Mouse (Mus musculus): Measurements from ENCODE around the gene Kazn. TPM values are rescaled to one million over a fixed set of nuclear protein-coding genes. Genes with fewer than 3 reads are reported as not detected.
A peak's percentile ranks its signal among the peaks of the same experiment; 100 is the strongest.

The Kazn gene
- polyA plus RNA-seq, 1 experiment from 2014 or later: 18.3 TPM

DNA sequence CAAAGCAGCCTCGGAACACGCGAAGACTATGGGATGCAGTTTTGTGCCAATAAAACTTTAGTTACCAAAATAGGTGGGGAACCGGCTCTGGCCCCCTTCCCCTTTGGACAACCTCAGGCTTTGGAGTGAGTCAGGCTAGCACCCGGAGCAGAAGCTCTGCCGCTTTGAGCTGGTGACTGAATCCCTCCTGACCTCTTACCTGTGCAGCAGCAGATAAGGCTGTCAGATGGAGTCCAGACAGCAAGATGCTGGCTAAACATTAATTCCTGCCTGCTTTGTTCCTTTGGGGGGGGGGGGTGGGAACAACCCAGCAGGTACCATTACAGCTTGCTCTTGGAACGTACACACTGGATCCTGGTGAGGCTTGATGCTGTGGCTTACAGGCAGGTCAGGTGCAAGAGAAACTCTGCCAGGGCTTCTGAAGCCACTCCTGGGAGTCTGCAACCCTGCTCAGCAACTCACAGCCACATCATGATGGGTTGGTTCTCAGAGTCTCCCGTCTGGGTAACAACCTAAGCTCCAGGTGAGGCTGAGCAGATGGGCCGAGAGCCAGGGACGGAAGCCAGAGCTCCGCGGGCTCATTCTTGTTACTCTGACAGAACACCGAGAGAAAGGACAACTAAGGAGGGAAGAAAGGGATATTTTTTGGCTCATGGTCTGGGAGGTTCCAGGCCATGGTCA, 54.2 kb downstream of the Kazn start:
- no peaks in the 10 kb centered on the region for H3K36me3 ChIP-seq (ENCODE audit: poor library complexity, severe bottlenecking)
- H3K27ac ChIP-seq: no peak overlapping the region
- H3K9me3 ChIP-seq (replicated peaks): no peaks in the 10 kb centered on the region
- H3K4me3 ChIP-seq: no peak overlapping the region
- ATAC-seq: no peak
- H3K4me2 ChIP-seq: no peak overlapping the region
- WGBS: 96% methylated on average over 13 of the region's 13 CpGs
- no peaks in the 10 kb centered on the region for H3K27me3 ChIP-seq
- no peak overlapping the region for H3K9ac ChIP-seq
- peaks cover 33% of the 10 kb centered on the region for H3K4me1 ChIP-seq

DNA sequence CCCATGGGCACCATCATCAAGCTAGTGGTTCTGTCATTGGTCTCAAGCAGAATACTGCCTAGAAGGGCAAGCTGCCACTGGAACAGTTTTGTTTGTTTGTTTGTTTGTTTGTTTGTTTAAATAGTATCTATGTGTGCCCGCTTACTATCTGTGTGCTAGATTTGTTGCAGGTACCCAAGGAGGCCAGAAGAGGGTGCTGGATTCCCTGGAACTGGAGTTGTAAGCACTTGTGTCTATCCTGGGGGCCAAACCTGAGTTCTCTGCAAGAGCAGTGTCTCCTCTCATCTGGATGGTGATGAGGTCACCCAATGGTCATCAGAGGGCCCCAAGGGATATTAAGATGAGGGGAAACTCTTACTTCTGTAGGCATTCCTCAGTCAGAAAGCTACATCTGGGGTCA, 55.6 kb downstream of the Kazn start:
- no peaks in the 10 kb centered on the region for H3K9me3 ChIP-seq (replicated peaks)
- no peak for ATAC-seq
- no peak overlapping the region for H3K4me2 ChIP-seq
- no peaks in the 10 kb centered on the region for H3K27me3 ChIP-seq
- no peaks in the 10 kb centered on the region for H3K36me3 ChIP-seq (ENCODE audit: poor library complexity, severe bottlenecking)
- H3K9ac ChIP-seq: no peak overlapping the region
- no peak overlapping the region for H3K4me3 ChIP-seq
- 84% methylated on average over 1 of the region's 1 CpGs for WGBS
- peaks cover 47% of the 10 kb centered on the region for H3K4me1 ChIP-seq
- no peak overlapping the region for H3K27ac ChIP-seq

DNA sequence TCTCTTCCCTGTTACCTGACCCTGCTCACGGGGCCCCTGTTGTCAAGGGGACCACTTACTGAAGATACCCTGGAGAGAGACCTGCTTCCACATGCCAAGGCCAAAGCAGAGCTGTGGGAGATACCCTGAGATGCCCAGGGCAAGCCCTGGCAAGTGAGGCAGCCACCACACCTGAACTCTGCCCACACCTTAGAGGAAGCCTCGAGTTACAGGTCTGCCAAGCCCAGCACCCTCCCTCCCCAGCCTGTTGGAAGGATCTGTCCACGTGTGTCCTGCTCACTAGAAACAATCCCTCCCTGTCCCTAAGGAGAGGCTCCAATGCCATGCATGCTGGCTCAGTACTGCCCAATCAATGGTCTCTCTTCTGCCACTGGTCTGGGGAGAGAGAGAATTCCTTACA, 56.2 kb downstream of the Kazn start:
- WGBS: 68% methylated on average over 3 of the region's 3 CpGs
- Histone ChIP-seq H3K27me3 (no peaks in the 10 kb centered on the region), H3K9me3 (replicated peaks) (no peaks in the 10 kb centered on the region), H3K36me3 (ENCODE audit: poor library complexity, severe bottlenecking) (no peaks in the 10 kb centered on the region), H3K4me1 (peaks cover 44% of the 10 kb centered on the region), H3K4me3 (no peak overlapping the region), H3K27ac (no peak overlapping the region), H3K9ac (no peak overlapping the region), H3K4me2 (no peak overlapping the region)
- no peak for ATAC-seq

DNA sequence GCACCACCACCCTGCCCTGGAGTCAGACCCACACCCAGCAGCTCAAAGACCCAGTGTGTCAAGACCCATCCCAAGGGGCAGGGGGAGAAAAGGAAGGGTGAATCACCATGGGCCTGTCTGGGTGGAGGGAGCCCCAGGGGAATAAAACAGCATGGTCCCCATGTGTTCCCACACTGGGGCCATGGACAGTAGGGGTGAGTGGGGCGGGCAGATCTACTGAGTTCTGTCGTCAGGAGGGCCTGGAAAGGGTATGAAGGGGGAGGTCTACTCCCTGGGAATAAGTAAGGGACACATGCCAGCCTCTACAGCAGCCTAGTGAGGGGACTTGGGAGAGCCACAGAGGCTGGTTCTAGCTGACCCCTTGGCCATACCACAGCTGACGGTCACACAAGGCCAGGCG, 57.6 kb downstream of the Kazn start:
- WGBS: 82% methylated on average over 4 of the region's 4 CpGs
- no peak overlapping the region for H3K27ac ChIP-seq
- ATAC-seq: no peak

DNA sequence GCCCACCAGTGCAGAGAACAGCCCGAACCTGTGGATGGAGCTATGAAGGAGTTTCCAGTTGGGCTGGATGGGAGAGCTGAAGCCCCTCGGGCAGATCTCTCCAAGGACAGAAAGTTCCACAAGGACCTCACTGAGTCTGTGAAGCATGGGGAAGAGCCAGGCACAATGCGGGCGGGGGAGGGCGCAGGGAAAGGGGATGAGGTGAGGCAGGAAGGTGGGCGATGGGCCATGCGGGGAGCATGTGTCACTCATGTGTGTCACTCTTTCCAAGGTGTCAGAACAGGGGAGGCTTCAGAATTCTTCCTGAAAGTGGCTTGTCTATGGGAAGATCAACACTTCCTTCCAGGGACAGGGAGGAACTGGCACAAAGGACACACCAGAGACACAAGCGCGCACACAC, 58.3 kb downstream of the Kazn start:
- Histone ChIP-seq H3K27ac (peak overlapping the region; percentile 73), H3K9me3 (replicated peaks) (no peaks in the 10 kb centered on the region), H3K9ac (no peak overlapping the region), H3K4me2 (no peak overlapping the region), H3K27me3 (no peaks in the 10 kb centered on the region), H3K4me1 (peaks cover 34% of the 10 kb centered on the region), H3K4me3 (no peak overlapping the region), H3K36me3 (ENCODE audit: poor library complexity, severe bottlenecking) (no peaks in the 10 kb centered on the region)
- 92% methylated on average over 9 of the region's 9 CpGs for WGBS
- ATAC-seq: no peak

More for the DNA sequence above, 57.6 kb downstream of the Kazn start:
- no peak overlapping the region for H3K4me3 ChIP-seq
- H3K4me2 ChIP-seq: no peak overlapping the region
- H3K9ac ChIP-seq: no peak overlapping the region
- no peaks in the 10 kb centered on the region for H3K27me3 ChIP-seq
- peaks cover 34% of the 10 kb centered on the region for H3K4me1 ChIP-seq
- H3K9me3 ChIP-seq (replicated peaks): no peaks in the 10 kb centered on the region
- H3K36me3 ChIP-seq (ENCODE audit: poor library complexity, severe bottlenecking): no peaks in the 10 kb centered on the region

DNA sequence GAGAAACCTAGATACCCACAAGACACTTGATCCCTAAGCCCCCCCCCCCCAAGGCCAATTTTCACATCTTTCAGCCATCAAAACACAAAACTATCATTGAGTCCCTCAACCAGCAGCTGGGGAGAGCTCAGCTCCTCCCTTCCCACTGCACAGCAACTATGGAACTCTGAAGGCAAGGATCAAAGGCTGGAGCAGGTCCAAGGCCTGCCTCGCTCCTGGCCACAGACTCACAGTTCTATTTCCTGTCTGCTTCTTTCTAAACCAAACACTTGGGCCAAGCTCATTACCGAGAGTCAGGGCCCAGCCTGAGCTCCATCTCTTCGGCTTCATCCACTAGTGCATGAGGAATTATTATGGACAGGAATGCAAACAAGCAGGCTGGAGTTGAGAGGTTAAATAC, 58.9 kb downstream of the Kazn start:
- no peaks in the 10 kb centered on the region for H3K27me3 ChIP-seq
- H3K4me1 ChIP-seq: peaks cover 34% of the 10 kb centered on the region
- H3K9me3 ChIP-seq (replicated peaks): no peaks in the 10 kb centered on the region
- ATAC-seq: peak; percentile 62
- no peak overlapping the region for H3K9ac ChIP-seq
- no peaks in the 10 kb centered on the region for H3K36me3 ChIP-seq (ENCODE audit: poor library complexity, severe bottlenecking)
- no peak overlapping the region for H3K4me3 ChIP-seq
- no peak overlapping the region for H3K4me2 ChIP-seq
- WGBS: 34% methylated on average over 3 of the region's 3 CpGs
- H3K27ac ChIP-seq: peak overlapping the region; percentile 73

DNA sequence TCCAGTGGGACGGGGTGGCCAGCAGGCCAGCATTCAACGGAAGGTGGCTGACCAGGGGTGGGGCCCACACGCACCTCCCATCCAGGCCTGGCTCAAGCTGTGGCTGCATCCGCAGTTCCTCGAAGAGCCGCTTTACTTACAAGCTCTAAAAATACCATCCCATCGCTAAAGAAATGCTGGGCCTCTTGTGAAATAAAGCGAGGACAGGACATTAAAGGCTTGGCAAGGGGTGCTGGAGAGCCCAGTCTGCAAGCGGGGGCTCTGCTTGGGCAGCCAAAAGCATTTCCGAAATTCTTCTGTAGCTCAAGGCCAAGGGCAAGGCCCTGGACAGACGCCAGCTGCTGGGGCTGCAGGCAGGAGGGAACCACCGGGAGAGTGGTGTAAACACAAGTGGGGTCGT, 59.7 kb downstream of the Kazn start:
- peak; percentile 33; the same call in 1 of the 2 replicates for ATAC-seq
- 53% methylated on average over 13 of the region's 13 CpGs for WGBS
- Histone ChIP-seq H3K27ac (peak overlapping the region; percentile 73), H3K4me3 (no peak overlapping the region), H3K4me2 (no peak overlapping the region), H3K9me3 (replicated peaks) (no peaks in the 10 kb centered on the region), H3K36me3 (ENCODE audit: poor library complexity, severe bottlenecking) (no peaks in the 10 kb centered on the region), H3K4me1 (peaks cover 34% of the 10 kb centered on the region), H3K9ac (no peak overlapping the region), H3K27me3 (no peaks in the 10 kb centered on the region)

DNA sequence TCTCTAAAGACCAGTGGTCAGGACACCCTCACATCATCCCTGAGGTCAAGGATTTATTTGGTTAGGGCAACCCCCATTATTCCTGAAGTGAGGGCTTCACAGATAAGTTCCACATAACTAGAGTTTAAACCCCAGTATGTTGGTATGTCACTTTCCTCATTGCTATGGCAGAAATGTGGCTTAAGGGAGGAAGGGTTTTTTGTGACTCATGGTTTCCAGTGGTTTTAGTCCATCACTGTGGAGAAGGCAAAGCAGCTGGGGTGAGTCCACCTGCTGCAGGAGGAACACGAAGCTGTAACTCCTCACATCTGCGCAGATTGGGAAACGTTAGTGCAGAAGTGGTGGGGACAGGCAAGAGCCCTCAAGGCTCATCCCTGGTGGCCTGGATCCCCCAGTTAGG, 62.5 kb downstream of the Kazn start:
- Histone ChIP-seq H3K27ac (no peak overlapping the region), H3K9me3 (replicated peaks) (no peaks in the 10 kb centered on the region), H3K4me3 (no peak overlapping the region), H3K4me1 (peaks cover 56% of the 10 kb centered on the region), H3K4me2 (no peak overlapping the region), H3K27me3 (no peaks in the 10 kb centered on the region), H3K9ac (no peak overlapping the region), H3K36me3 (ENCODE audit: poor library complexity, severe bottlenecking) (no peaks in the 10 kb centered on the region)
- WGBS: 95% methylated on average over 3 of the region's 3 CpGs
- no peak for ATAC-seq

DNA sequence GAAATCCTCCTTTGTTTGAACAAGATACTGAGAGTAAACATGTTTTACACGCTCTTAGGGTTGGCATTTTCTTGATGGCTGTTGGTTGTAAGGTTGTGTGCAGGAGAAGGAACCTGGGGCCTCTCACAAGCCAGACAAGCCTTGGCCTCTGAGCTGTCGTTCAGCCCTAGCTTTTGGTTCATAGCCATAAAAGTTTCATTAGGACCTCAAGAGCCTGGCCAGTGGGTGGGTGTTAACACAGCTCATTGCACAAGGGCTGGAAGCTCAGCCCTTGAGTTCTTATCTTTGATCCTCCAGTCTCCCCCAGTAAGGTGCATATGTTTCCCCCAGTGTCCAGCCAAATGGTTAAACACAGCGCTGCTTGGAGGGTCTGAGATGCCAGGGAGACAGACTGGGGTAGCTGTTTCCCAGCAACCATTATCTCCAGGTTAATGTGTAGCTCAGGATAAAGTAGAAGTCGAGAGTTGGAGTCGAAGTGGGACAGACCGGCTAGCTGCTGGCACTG, 65.2 kb downstream of the Kazn start:
- Histone ChIP-seq H3K9ac (no peak overlapping the region), H3K27me3 (no peaks in the 10 kb centered on the region), H3K4me2 (no peak overlapping the region), H3K9me3 (replicated peaks) (no peaks in the 10 kb centered on the region), H3K4me3 (no peak overlapping the region), H3K4me1 (peaks cover 30% of the 10 kb centered on the region), H3K36me3 (ENCODE audit: poor library complexity, severe bottlenecking) (no peaks in the 10 kb centered on the region), H3K27ac (no peak overlapping the region)
- WGBS: 45% methylated on average over 6 of the region's 6 CpGs
- no peak for ATAC-seq

DNA sequence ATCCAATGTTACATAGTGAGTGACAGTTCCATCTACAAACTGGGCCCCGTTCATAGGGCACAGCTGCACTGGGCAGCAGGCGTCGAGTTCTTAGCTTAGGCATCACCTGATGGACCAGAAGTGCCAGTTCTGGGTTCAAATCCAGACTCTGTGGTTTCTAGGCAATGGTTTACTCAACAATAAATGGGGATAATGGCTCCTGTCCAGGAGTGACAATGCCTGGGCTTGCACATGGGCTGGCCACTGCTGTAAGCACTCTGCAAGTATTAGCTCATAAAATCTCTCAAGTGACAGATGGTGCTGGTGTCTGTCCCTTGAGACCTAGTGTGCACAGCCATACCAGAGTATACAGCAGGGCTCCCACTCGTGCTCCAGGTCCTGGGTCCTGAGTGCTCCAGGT, 66.3 kb downstream of the Kazn start:
- H3K4me2 ChIP-seq: no peak overlapping the region
- 89% methylated on average over 4 of the region's 4 CpGs for WGBS
- H3K4me3 ChIP-seq: no peak overlapping the region
- H3K27ac ChIP-seq: no peak overlapping the region
- no peaks in the 10 kb centered on the region for H3K27me3 ChIP-seq
- no peak overlapping the region for H3K9ac ChIP-seq
- no peaks in the 10 kb centered on the region for H3K9me3 ChIP-seq (replicated peaks)
- peaks cover 23% of the 10 kb centered on the region for H3K4me1 ChIP-seq
- no peak for ATAC-seq
- no peaks in the 10 kb centered on the region for H3K36me3 ChIP-seq (ENCODE audit: poor library complexity, severe bottlenecking)

DNA sequence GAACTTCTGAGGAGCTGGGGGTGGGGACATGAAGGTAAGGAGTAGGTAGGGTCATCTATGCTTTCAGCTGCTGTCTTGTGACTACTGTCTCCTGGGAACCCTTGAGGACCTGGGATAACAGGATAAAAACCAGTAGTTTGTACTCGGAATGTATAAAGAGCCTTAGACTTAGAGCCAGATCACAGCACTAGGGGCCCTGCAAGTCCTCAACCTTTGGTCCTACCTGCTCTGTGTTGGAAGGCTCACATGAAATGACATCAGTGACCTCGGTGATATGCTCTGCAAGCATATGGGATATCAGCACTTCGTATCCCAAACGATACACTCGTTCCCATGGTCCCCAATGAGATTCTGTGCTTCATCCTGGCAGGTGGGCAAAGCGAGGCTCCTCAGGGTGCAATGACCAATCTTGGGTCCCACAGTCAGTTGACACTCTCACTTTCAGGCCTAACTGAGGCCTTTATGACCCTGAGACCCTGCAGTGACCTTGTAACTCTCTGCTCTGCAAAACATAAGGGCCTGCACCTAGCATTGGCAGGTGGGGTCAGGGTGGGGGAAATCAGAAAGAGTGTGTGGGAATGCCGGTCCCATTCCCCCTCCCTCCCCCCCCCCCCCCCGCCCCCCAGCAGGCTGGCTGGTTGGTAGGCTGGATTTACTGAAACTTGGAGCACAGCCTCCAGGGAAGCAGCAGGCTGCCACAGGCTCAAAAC, 67.3 kb downstream of the Kazn start:
- Histone ChIP-seq H3K27me3 (no peaks in the 10 kb centered on the region), H3K4me2 (no peak overlapping the region), H3K36me3 (ENCODE audit: poor library complexity, severe bottlenecking) (no peaks in the 10 kb centered on the region), H3K9ac (no peak overlapping the region), H3K4me3 (no peak overlapping the region), H3K4me1 (peaks cover 23% of the 10 kb centered on the region), H3K9me3 (replicated peaks) (no peaks in the 10 kb centered on the region), H3K27ac (no peak overlapping the region)
- WGBS: 76% methylated on average over 7 of the region's 8 CpGs
- ATAC-seq: no peak

DNA sequence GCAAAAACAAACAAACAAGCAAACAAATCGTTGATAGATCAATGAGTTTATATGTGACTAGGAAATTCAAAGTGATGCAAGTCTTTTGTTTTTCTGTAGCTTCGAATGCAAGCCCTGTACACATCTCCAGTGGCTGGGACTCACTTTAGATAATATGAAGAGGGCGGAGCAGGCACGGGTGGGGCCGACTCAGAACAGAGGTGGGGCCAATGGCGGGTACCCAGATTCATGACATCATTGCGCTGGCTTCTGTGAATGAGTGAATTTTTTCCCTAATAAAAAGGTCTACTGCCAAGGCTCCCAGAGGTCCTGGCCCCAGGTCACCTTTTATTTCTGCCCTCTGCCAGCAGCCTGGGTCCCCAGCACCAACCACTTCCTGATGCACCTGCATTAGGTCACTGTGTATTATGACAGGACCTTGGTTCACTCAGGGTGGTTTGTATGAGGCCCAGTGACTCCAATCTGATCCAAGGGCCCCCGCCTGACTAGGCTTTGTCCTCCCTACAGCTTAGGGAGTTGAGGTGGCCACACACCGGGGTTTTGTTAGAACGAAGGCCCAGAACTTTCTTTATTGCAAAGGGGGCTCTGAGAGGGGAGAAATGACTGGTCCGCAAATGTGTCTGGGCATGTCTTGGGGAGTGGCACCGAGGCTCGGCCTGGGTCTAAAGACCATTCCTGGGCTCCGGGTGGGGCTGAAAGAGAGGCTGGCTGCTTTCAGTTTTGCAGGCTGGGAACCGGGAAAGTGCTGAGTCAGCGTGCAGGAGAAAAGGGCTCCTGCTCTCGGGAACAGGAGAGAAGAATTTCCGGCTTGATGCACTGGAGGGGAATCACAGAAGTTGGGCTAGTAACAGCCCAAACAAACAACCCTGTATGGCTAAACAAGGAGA, 68.1 kb downstream of the Kazn start:
- 48% methylated on average over 18 of the region's 18 CpGs for WGBS
- Histone ChIP-seq H3K4me1 (peaks cover 31% of the 10 kb centered on the region), H3K27me3 (no peaks in the 10 kb centered on the region), H3K9ac (no peak overlapping the region), H3K4me2 (no peak overlapping the region), H3K4me3 (no peak overlapping the region), H3K36me3 (ENCODE audit: poor library complexity, severe bottlenecking) (no peaks in the 10 kb centered on the region), H3K9me3 (replicated peaks) (no peaks in the 10 kb centered on the region), H3K27ac (no peak overlapping the region)
- ATAC-seq: no peak

All from forebrain, embryonic 13.5 days (tissue).